Mouse (Mus musculus) 3T3-L1 (cell line): ENCODE measurements around the gene Qk.
A peak's percentile ranks its signal among the peaks of the same experiment; 100 is the strongest.

Experiments used
- DNase-seq: peaks from one replicate; pipeline ENCODE4 v3.0.0-alpha.2; 2015; ENCODE audit warnings: low read depth, low spot score

The Qk gene

DNA sequence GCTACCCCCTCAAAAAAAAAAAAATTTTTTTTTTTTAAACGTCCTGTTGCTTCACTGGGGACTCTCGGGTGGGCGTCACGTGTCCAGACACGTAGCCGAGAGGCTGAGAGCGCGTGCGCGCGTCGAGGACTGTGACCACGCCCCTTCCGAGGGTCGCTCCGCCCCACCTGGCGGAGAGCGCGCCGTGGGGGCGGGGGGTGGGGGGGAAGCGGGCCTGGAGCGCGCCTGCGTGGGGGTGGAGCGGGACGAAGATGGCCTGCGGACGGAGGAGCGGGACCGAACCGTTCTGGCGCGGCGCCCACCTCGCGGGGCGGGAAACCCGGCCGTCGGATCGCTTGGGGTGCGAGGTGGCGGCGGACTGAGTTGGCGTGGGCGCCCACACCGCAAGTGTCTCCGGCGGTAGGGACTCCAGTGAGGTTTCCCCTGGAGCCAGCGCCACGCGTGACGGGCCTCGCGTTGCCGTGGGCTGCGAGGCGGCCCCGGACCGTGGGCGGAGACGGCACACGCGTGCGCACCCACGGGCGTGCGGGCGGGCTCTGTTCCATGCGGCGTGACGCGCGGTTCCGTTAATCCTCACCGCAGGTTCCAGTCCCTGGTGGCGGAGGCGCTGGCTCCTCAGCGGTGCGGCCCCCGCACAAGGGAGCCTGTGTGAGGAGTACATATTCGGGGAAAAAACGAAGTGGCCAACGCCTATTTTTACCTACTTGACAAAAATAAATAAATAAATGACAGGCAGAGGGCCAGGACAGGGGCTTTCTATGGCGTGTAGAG, at the start of gene Qk:
Qk (minus strand) TSS at position 170 of the 771 bp plus-strand sequence.
- DNase-seq: peak; percentile 87

DNA sequence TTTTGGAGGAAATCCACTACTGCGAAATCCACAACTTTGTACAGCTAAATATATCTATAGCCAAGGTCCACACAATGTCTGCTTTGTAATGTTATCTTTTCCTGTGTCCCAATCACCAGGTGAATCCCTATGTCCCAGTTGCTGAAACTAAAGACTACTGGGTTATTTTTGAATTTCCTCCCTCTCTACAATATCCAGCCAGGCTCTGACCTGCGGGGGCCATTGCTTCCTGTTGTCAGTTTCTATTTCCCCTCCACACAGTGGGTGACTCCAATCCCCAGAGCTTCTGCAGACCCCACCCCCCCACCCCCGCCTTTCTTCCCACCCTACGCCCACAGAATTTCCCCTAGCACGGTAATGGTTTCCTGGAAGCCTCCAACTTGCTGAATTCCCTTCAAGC, 47.4 kb upstream of the Qk start:
- DNase-seq: no peak

DNA sequence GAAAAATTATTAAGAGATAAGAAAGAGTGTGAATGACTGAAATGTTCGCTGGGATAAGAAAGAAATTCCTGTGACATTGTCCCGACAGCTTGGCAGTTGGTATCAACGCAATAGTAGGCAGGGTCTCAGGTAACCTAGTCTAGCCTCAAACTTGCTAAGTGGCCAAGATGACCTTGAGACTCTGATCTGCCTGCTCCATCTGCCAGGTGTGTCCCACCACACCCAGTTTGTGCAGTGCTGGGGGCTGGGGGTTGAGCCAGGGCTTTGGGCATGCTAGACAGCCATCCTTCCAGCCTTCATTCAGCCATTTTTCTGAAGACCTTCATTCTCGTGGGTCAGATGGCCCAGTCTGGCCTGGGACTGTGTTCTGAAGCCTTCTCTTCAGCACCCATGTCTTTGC, 46.9 kb upstream of the Qk start:
- no peak for DNase-seq

DNA sequence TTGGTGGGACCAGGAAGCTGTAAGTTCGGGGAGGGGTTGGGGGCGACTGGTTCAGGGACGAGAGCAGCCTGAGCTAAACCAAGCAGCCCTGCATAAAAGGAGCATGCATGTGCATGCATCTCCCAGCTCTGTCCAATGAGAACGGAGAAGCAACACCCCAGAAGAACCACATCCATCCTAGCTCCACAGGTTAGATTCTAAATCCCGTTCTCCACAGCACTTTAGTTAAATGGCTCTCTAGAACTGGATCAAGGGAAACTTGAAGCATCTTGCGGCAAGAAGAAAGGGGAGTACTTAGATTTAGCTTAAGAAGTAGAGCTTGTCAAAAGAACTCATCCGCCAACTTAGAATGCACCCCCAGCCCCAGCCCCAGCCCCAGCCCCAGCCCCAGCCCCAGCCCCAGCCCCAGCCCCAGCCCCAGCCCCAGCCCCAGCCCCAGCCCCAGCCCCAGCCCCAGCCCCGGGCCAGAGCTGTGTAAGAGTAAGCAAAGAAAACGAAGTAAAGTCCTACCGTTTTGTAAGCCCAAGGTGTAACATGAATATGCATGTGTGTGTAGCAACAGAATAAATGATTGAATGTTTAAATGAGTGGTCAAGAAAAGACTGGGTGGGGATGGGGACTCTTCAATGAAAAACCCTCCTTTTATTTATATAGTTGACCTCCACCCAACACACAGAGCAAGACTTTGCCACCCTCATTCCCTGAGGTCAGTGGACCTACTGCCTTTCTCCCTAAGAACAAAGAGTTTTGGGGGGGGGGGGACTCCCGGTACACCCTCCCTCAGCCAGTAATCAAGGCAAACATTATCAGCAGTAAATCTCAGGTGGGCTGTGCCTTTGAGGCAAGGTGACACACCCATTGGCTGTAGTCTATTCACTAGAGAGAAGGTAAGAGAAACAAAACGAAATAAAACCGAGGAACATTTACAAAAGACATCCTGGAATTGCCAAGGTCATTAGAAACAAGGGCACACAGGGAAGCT, 46.1 kb upstream of the Qk start:
- no peak for DNase-seq

- DNase-seq: no peak
Observed at GRCm38 (mm10) chr17:10363151-10363550, 43.5 kb upstream of the Qk start.

DNA sequence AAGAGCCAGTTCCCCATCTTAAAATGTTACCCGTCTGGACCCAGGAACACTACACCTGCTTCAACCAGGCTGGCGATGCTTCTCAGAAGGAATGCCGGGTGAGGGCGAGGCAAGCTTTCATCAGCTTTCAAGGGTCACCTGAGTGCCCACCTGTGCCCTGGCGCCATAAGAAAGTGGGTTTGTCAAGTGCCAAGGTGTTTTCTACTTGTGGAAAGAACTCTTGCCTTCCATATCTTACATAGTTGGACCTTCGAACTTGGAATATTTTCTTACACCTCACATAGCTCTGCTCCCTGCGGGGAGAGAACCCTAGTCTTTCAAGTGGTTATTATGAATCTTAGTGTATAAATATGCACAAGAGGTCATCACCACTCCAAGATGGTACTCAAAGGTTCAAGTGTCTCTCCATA, 42.2 kb upstream of the Qk start:
- no peak for DNase-seq

GRCm38 (mm10) chr17:10360738-10361137, 41.1 kb upstream of the Qk start:
- DNase-seq: no peak

GRCm38 (mm10) chr17:10359466-10359865, 39.8 kb upstream of the Qk start:
- no peak for DNase-seq

DNA sequence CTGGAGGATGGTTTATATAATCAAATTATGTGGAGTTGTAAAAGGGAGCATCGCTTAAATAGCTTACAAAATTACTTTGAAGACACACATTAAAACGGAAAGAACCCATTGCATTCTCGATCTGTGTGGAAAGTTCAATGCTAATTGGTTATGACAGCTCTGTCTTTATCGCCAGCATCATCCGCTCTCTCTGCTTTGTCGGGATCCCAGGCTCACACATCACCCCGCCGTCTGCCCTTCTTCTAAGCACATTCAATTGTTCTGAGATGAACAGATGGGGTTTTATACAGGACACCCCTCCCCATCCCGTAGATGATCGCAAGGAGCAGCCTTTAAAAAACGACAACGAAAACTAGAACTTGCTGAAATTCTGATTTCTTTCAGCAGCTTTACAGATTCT, 37.7 kb upstream of the Qk start:
- DNase-seq: no peak

DNA sequence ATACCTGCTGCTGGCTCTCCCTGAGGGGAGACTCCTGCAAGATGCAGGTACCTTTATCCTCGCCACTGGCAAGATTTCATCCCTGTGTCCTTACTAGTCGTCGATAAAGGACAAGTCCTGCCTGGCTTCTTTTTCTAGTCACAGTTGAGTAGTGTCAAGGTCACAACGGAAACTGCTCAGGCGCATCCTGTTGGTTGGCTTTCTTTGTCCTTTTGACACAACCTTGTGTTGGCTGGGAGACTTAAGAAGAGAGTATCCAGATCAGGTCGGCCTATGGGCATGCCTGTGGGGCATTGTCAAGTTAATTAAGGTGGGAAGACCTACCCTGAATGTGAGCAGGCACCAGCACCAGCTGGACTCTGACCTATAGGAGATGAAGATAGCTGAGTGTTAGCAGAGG, 36.6 kb upstream of the Qk start:
- no peak for DNase-seq

DNA sequence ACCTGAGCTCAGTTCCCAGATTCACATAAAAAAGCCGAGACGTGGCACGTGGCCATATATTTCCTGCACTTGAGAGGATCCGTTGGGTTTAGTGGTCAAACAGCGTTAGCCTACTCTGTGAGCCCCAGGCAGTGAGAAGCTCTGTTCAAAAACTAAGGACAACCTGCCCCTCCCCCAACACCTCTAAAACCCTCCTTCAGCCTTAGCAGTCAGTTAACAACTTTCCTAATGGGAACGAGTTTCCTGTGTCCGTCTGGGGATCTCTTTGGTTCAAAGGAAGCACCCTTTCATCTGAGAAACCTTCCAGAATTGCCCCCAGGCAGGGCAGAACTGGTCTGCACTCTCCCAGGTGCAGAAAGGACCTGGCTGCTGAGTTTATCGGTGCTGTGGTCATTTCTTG, 36.1 kb upstream of the Qk start:
- no peak for DNase-seq

DNA sequence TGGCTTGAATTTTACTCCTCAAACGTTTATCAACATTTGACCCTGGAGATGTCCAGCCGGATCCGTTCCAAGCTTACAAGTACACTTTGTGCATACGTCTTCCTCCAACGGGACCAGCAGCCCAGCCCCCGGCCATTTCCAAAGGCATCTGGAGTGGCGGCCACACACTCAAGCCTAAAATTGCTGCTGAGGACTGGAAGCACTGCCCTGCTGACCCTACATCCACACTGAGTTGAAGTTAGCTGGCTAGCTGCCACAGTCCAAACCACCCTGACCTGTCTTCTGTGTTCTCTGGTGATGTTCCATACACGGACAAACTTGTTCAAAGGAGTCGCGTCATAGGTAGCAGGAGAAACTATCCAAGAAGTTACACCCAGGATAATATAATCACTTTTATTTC, 18.6 kb upstream of the Qk start:
- no peak for DNase-seq

DNA sequence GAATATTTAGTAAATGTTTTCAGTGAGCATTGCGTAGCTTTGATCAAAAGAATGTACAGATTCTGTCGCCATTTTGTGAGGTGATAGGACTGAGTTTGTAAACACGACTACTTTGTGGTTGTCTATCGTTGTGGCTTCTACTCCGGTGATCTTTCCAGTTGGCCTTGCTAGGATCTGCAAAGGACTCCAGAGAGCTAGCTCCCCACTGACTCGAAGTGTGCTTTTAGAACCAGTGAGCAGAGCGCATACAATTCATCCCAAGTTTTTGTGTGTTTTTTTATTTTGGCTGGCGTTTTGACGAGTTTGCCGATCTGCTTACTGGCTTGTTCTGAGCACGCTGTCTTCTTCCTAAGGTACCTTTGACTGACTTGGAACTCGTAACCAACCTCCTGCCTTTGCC, 16.9 kb upstream of the Qk start:
- no peak for DNase-seq

DNA sequence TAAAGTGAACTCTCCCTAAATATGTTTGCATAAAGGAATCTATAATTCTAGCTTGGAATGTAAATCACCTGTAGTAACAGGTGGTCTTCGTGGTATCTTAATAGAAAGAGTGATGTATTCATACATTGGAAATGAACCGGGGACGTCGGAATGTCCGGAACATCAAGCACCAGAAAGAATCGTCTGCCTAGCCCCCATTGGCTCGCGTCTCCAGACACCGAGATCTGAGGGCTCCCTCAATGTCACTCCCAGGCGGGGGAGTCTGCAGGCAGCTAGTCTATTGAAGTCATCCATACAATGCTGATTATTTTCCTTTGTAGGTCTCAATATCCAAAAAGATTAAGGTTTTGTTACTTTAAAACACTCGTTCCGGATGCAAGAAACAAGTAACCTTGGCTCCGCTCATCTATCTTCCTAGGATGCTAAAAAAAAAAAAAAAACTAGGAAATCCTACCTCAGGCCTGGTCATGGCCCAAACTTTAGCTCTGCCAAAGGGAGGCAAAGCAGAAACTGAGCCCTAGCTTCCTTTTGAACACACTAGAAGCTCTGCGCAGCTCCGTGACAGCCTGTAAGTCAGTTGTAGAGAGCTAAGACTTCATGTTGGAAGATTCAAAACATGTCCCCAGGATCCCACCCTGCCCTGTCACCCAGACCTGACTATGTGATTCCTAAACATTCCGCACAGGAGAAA, 16.3 kb upstream of the Qk start:
- DNase-seq: no peak

- DNase-seq: no peak
Observed at GRCm38 (mm10) chr17:10334957-10335690, 15.5 kb upstream of the Qk start.

GRCm38 (mm10) chr17:10334481-10334880, 14.8 kb upstream of the Qk start:
- DNase-seq: no peak

DNA sequence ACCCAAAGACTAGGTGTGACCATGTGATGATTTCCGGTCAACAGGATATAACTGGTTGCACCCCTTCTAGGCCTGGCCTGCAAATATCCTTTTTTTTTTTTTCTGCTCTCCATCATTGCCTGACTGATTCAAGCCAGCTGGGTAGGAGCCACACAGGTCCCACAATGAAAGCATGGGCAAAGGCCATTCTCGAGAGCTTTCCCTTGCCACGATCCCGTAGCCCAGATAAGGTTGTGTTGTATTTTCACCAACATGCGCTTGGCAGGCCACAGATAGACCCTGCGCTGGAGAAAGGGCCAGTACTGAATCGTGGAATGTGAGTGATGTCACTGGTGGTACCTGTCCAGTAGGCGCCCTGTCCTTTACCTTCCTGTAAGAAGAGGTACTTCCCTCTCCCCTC, 13.7 kb upstream of the Qk start:
- DNase-seq: no peak

DNA sequence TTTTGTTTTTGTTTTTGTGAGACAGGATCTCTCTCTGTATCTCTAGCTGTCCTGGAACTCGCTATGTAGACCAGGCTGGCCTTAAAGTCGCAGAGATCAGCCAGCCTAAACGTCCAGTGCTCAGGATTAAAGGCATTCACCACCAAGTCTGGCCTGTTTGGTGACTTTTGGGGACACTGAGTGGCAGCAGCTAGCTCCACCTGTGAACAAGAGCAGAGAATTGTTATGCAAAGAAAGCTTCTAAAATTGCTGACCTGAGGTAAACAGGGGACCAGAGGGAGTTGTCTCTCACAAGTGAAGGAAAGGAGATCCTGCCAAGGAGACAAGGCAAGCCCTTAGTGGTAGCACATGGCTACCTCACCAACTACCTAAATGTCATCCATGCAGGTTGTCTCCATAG, 12.5 kb upstream of the Qk start:
- DNase-seq: no peak

DNA sequence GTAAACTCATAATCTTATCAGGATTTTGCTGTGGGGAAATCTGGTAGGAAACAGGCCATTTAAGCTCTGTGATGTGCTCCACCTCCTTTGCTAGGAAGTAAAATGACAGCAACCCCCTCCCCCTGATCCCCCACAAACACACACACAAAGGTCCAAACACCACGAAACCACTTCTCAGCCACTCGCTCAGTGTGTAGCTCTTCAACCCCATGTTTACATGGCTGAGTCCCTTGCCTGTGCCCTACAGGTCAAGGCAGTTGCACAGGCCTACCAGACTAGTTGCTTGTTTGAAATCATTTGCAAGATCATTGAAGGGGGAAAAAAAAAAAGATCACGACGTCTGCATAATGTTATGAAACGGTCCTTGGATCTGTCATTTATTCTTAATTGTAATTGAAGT, 9.8 kb upstream of the Qk start:
- no peak for DNase-seq

DNA sequence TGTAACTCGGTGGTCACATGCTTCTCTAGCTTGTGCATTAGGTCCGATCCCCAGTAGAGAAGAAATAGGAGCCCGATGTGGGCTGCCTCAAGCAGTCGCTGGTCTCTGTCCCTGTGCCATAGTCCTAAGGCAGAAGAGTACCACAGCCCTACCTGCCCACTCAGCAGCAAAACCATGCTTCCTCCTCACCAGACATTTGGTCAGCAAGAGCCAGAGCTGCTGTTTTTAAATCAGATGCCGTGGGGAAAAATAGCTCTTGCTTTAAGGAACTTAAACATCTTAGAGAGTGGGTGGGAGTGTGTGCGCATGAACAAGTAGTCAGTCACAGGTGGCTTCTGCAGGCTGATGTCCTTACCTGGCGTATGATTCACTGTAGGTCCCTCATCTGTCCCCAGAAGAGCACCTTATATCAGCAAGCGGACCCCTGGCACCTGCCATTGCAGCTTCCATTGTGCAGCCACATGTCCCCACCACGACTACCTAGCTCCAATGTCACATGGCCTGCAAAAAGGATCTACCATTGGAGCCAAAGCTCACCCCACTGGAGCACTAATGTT, 9.0 kb upstream of the Qk start:
- DNase-seq: no peak

- DNase-seq: no peak
Observed at GRCm38 (mm10) chr17:10327584-10328210, 8.0 kb upstream of the Qk start.
